Mouse (Mus musculus): Measurements from ENCODE around the gene Med25. TPM values are rescaled to one million over a fixed set of nuclear protein-coding genes. Genes with fewer than 3 reads are reported as not detected.

Med25 gene
- polyA plus RNA-seq, 1 experiment: 249 TPM

DNA sequence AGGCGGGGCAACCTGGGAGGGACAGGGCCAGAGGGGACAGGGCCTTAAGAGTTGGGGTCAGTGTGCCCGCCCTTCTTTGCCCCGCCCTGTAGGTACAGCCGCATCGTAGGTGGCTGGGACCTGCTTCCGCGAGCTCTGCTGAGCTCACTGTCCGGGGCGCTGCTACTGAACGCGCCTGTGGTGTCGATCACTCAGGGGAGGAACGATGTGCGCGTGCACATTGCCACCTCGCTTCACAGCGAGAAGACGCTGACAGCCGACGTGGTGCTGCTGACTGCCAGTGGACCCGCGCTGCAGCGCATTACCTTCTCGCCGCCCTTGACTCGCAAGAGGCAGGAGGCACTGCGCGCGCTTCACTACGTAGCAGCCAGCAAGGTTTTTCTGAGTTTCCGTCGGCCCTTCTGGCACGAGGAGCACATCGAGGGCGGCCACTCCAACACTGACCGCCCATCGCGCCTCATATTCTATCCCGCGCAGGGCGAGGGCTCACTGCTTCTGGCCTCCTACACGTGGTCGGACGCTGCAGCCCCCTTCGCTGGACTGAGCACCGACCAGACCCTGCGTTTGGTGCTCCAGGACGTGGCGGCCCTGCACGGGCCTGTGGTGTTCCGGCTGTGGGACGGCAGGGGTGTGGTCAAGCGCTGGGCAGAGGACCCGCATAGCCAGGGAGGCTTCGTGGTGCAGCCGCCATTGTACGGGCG, 52.9 kb downstream of the Med25 start:
- Histone ChIP-seq H3K36me3 (replicated peaks; ENCODE audit: low read length) (peaks cover 100% of the 10 kb centered on the region), H3K27me3 (replicated peaks) (no peaks in the 10 kb centered on the region), H3K4me1 (peaks cover 92% of the 10 kb centered on the region), H3K9me3 (peaks cover 2% of the 10 kb centered on the region; the same call in 1 of the 2 replicates), H3K4me3 (replicated peaks) (peak overlapping the region; percentile 72)
- no peak for TF ChIP-seq FLI1 (IDR thresholded peaks at IDR 0.05; ENCODE audit: low read length)
- TF ChIP-seq GATA1 (IDR thresholded peaks at IDR 0.05; ENCODE audit: borderline replicate concordance, low read length): no peak

DNA sequence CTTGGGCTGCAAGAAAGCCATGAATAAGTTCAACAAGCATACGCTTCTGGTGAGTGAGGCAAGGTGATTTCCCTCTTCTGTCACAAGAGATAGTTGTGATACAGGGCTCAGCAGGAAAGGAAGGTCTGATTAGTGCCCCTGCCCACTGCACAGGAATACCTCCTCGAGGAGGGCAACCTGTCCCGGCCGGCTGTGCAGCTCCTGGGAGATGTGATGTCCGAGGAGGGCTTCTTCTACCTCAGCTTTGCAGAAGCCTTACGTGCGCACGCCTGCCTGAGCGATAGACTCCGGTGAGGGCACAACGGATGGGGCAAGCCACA, 53.4 kb downstream of the Med25 start:
- Histone ChIP-seq H3K36me3 (replicated peaks; ENCODE audit: low read length) (peaks cover 100% of the 10 kb centered on the region), H3K9me3 (peaks cover 2% of the 10 kb centered on the region; the same call in 1 of the 2 replicates), H3K4me1 (peaks cover 94% of the 10 kb centered on the region), H3K4me3 (replicated peaks) (peak overlapping the region; percentile 72), H3K27me3 (replicated peaks) (no peaks in the 10 kb centered on the region)
- no peak for TF ChIP-seq FLI1 (IDR thresholded peaks at IDR 0.05; ENCODE audit: low read length)
- no peak for TF ChIP-seq GATA1 (IDR thresholded peaks at IDR 0.05; ENCODE audit: borderline replicate concordance, low read length)

DNA sequence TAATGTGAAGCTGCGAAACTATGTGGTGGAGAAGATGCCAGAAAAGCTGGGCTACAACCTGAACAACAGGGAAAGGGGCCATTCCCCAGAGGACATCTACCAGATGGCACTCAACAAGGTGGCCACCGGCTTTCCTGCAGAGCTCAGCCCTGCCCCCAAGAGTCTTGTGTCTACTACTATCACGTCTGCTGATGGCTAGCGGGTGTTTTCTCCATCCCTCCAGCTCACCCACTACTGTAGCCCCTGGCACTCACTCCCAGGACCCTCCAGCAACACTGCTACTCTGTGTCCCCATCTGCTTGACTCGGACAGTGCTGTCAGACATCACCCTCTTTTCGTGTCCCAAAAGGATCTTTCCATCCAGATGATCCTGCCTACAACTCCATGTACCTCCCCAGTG, 54.4 kb downstream of the Med25 start:
- Histone ChIP-seq H3K4me3 (replicated peaks) (no peak overlapping the region), H3K4me1 (peaks cover 91% of the 10 kb centered on the region), H3K27me3 (replicated peaks) (no peaks in the 10 kb centered on the region), H3K36me3 (replicated peaks; ENCODE audit: low read length) (peaks cover 96% of the 10 kb centered on the region), H3K9me3 (peaks cover 2% of the 10 kb centered on the region; the same call in 1 of the 2 replicates)
- no peak for TF ChIP-seq GATA1 (IDR thresholded peaks at IDR 0.05; ENCODE audit: borderline replicate concordance, low read length)
- TF ChIP-seq FLI1 (IDR thresholded peaks at IDR 0.05; ENCODE audit: low read length): no peak

DNA sequence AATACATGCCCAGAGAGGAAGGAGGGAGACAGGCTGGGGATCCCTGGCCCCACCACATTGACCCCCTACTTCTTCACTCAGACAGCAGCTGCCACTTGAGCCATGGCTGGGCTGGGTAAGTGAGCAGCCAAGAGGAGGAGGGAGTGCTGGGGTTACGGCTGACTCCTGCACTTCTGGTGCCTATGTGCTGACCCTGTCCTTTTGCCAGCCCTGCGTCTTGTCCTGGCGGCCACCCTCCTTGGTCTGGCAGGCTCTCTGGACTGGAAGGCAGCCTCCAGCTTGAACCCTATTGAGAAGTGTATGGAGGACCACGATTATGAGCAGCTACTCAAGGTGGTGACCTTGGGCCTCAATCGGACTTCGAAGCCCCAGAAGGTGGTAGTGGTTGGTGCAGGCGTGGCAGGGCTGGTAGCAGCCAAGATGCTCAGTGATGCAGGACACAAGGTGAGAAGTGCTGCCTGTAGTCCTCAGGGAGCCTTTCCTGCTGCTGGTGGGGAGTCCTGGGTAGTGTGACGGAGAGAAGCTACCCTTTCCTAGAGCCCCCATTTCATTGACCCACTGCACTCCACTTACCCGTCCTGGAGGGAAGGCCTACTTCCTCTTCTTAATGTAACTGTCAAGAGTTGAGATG, 56.0 kb downstream of the Med25 start:
- peaks cover 96% of the 10 kb centered on the region for H3K36me3 ChIP-seq (replicated peaks; ENCODE audit: low read length)

DNA sequence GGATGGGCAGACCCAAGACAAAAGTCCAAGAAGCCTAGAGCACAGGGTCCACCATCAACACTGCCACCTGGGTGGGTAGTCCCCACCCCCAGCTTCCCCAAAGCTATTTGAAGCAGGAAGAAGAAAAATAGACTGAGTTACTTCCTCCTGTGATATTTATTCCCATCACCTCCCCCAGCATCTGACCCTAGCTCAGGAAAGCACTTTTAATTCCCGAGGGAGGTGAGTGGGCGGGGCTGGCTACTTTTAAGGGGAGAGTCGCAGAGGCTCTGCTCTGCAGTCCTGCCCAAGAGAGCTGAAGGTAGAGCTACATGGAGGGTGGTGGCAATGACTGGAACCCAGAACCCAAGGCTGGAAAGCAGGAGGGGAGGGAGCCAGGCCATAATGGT, 56.5 kb downstream of the Med25 start:
- no peak for TF ChIP-seq GATA1 (IDR thresholded peaks at IDR 0.05; ENCODE audit: borderline replicate concordance, low read length)
- no peak for TF ChIP-seq FLI1 (IDR thresholded peaks at IDR 0.05; ENCODE audit: low read length)
- Histone ChIP-seq H3K4me3 (replicated peaks) (peak overlapping the region; percentile 19), H3K36me3 (replicated peaks; ENCODE audit: low read length) (peaks cover 96% of the 10 kb centered on the region), H3K9me3 (peaks cover 2% of the 10 kb centered on the region; the same call in 1 of the 2 replicates), H3K4me1 (peaks cover 89% of the 10 kb centered on the region), H3K27me3 (replicated peaks) (no peaks in the 10 kb centered on the region)

More for the DNA sequence above, 56.0 kb downstream of the Med25 start:
- no peaks in the 10 kb centered on the region for H3K27me3 ChIP-seq (replicated peaks)
- TF ChIP-seq FLI1 (IDR thresholded peaks at IDR 0.05; ENCODE audit: low read length): no peak
- TF ChIP-seq GATA1 (IDR thresholded peaks at IDR 0.05; ENCODE audit: borderline replicate concordance, low read length): no peak
- peaks cover 2% of the 10 kb centered on the region; the same call in 1 of the 2 replicates for H3K9me3 ChIP-seq
- H3K4me1 ChIP-seq: peaks cover 86% of the 10 kb centered on the region
- peak overlapping the region; percentile 42 for H3K4me3 ChIP-seq (replicated peaks)

DNA sequence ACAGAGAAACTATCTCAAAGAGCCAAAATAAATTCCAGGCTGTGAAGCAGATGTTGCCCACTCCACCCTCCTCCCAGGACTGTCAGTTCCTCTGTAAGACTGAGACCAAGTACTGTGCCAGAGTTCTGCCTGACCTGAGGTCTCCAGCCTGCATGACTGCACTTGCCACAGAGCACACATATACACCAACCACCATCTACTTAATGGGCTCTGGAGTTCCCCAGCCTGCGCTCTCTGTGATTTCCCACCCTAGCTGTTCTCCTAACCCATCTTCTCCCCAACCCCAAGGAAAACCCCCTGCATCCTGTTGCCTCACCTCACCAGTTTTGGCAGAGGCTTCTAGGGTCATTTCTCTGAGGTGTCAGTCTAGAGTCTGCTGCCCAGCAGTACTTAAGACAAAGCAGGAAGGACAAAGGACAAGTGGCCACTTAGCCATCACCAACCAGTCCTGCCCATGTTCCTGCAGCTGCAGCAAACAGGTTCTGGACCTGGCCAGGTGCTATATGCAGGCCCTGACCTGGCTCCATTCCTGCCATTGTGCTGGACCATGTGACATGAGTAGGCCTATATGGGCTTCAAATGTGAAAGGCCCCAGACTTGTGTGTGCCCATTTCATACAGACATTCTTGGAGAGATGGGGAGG, 57.0 kb downstream of the Med25 start:
- TF ChIP-seq FLI1 (IDR thresholded peaks at IDR 0.05; ENCODE audit: low read length) (no peak), GATA1 (IDR thresholded peaks at IDR 0.05; ENCODE audit: borderline replicate concordance, low read length) (no peak)
- peaks cover 2% of the 10 kb centered on the region; the same call in 1 of the 2 replicates for H3K9me3 ChIP-seq
- H3K27me3 ChIP-seq (replicated peaks): no peaks in the 10 kb centered on the region
- H3K4me3 ChIP-seq (replicated peaks): peak overlapping the region; percentile 59
- peaks cover 96% of the 10 kb centered on the region for H3K36me3 ChIP-seq (replicated peaks; ENCODE audit: low read length)
- H3K4me1 ChIP-seq: peaks cover 89% of the 10 kb centered on the region

DNA sequence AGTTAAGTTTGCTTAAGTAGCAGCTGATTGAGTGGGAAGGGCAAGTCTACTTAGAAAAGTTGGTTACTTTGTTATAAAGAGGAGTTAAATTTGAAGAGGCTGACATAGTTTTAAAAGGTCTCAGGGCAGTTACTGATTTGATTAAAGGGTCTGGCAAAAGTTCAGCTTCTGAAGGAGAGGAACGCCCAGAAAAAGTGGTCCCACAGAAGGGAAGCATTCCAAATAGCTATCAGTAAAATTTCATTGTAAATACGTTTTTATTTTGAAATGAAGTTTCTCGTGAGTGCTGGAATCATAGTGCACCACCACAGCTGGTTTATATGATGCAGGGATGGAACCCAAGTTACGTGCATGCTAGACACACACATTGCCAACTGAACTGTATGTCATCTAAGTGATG, 59.7 kb downstream of the Med25 start:
- TF ChIP-seq GATA1 (IDR thresholded peaks at IDR 0.05; ENCODE audit: borderline replicate concordance, low read length) (no peak), FLI1 (IDR thresholded peaks at IDR 0.05; ENCODE audit: low read length) (no peak)
- H3K4me3 ChIP-seq (replicated peaks): no peak overlapping the region
- no peaks in the 10 kb centered on the region for H3K9me3 ChIP-seq
- H3K36me3 ChIP-seq (replicated peaks; ENCODE audit: low read length): peaks cover 96% of the 10 kb centered on the region
- H3K4me1 ChIP-seq: peaks cover 89% of the 10 kb centered on the region
- no peaks in the 10 kb centered on the region for H3K27me3 ChIP-seq (replicated peaks)

DNA sequence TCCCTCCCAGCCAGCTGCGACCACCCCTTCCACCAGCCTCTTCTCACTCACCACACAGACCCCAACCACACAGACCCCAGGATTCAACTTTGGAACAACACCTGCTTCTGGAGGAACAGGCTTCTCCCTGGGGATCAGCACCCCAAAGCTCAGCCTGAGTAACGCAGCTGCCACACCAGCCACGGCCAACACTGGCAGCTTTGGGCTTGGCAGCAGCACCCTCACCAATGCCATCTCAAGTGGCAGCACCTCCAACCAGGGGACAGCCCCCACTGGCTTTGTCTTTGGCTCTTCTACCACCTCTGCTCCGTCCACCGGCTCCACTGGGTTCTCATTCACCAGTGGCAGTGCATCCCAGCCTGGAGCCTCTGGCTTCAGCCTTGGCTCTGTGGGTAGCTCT, 63.8 kb downstream of the Med25 start:
- Histone ChIP-seq H3K4me3 (replicated peaks) (no peak overlapping the region), H3K4me1 (peaks cover 91% of the 10 kb centered on the region), H3K9me3 (no peaks in the 10 kb centered on the region), H3K36me3 (replicated peaks; ENCODE audit: low read length) (peaks cover 90% of the 10 kb centered on the region), H3K27me3 (replicated peaks) (no peaks in the 10 kb centered on the region)
- TF ChIP-seq FLI1 (IDR thresholded peaks at IDR 0.05; ENCODE audit: low read length) (no peak), GATA1 (IDR thresholded peaks at IDR 0.05; ENCODE audit: borderline replicate concordance, low read length) (no peak)

DNA sequence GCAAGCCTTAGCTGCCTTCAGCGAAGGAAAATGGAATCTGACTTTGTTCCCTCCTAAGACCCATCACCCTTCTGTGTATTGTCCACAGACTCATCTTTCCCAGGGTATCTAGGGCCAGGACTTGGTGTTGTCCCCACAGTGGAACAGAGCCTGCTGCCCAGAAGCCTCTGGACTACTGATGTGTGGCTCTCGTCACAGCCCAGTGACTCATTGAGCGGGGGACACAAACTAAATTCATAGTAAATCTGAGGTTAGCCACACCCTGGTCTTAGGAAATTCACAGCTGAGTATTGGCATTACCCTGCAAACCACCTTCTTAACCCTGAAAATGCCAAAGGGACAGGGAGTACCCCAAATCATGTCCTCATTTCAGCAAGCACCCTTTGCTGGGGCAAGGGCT, 65.7 kb downstream of the Med25 start:
- peaks cover 95% of the 10 kb centered on the region for H3K4me1 ChIP-seq

More for the DNA sequence above, 65.7 kb downstream of the Med25 start:
- Histone ChIP-seq H3K9me3 (no peaks in the 10 kb centered on the region), H3K36me3 (replicated peaks; ENCODE audit: low read length) (peaks cover 89% of the 10 kb centered on the region), H3K4me3 (replicated peaks) (no peak overlapping the region), H3K27me3 (replicated peaks) (no peaks in the 10 kb centered on the region)
- TF ChIP-seq GATA1 (IDR thresholded peaks at IDR 0.05; ENCODE audit: borderline replicate concordance, low read length) (no peak), FLI1 (IDR thresholded peaks at IDR 0.05; ENCODE audit: low read length) (no peak)

Other genes starting within 250 kb of the Med25 start
- gene Myh14, start 221.9 kb downstream of the Med25 start, polyA plus RNA-seq (2012; ENCODE audit: insufficient read depth, low replicate concordance): 0.02 TPM in 1 of 2 replicates, not detected in the other
- gene Izumo2, start 184.0 kb downstream of the Med25 start, polyA plus RNA-seq (2012; ENCODE audit: insufficient read depth, low replicate concordance): not detected in 2 replicates
- gene Vrk3, start 144.3 kb downstream of the Med25 start, polyA plus RNA-seq (2012; ENCODE audit: insufficient read depth, low replicate concordance): 63.8 and 68.6 TPM in 2 replicates
- 0.12 TPM in 1 of 2 replicates, not detected in the other for gene Zfp473, start 141.7 kb downstream of the Med25 start, polyA plus RNA-seq (2012; ENCODE audit: insufficient read depth, low replicate concordance)
- gene Nup62, start 76.6 kb downstream of the Med25 start, polyA plus RNA-seq (2012; ENCODE audit: insufficient read depth, low replicate concordance): 59.4 and 135 TPM in 2 replicates
- 3.0 and 3.6 TPM in 2 replicates for gene Il4i1, start 76.3 kb downstream of the Med25 start, polyA plus RNA-seq (2012; ENCODE audit: insufficient read depth, low replicate concordance)
- 279 and 321 TPM in 2 replicates for gene Atf5, start 76.1 kb downstream of the Med25 start, polyA plus RNA-seq (2012; ENCODE audit: insufficient read depth, low replicate concordance)
- 372 and 2,506 TPM in 2 replicates for gene Akt1s1, start 43.7 kb downstream of the Med25 start, polyA plus RNA-seq (2012; ENCODE audit: insufficient read depth, low replicate concordance)
- 44.5 TPM in 2 replicates for gene Tbc1d17, start 43.6 kb downstream of the Med25 start, polyA plus RNA-seq (2012; ENCODE audit: insufficient read depth, low replicate concordance)
- 30.0 and 36.4 TPM in 2 replicates for gene Pnkp, start 35.6 kb downstream of the Med25 start, polyA plus RNA-seq (2012; ENCODE audit: insufficient read depth, low replicate concordance)
- 191 and 368 TPM in 2 replicates for gene Ptov1, start 22.9 kb downstream of the Med25 start, polyA plus RNA-seq (2012; ENCODE audit: insufficient read depth, low replicate concordance)
- 69.9 and 126 TPM in 2 replicates for gene Fuz, start 3.4 kb upstream of the Med25 start, polyA plus RNA-seq (2012; ENCODE audit: insufficient read depth, low replicate concordance)
- 137 and 235 TPM in 2 replicates for gene Ap2a1, start 36.8 kb upstream of the Med25 start, polyA plus RNA-seq (2012; ENCODE audit: insufficient read depth, low replicate concordance)
- gene Tsks, start 50.5 kb upstream of the Med25 start, polyA plus RNA-seq (2012; ENCODE audit: insufficient read depth, low replicate concordance): 0.62 TPM in 1 of 2 replicates, not detected in the other
- 0.82 TPM in 1 of 2 replicates, not detected in the other for gene Cpt1c, start 82.1 kb upstream of the Med25 start, polyA plus RNA-seq (2012; ENCODE audit: insufficient read depth, low replicate concordance)
- 7.0 and 74.9 TPM in 2 replicates for gene Prmt1, start 93.9 kb upstream of the Med25 start, polyA plus RNA-seq (2012; ENCODE audit: insufficient read depth, low replicate concordance)
- gene Irf3, start 104.9 kb upstream of the Med25 start, polyA plus RNA-seq (2012; ENCODE audit: insufficient read depth, low replicate concordance): 44.2 and 87.0 TPM in 2 replicates
- gene Bcl2l12, start 106.0 kb upstream of the Med25 start, polyA plus RNA-seq (2012; ENCODE audit: insufficient read depth, low replicate concordance): 44.7 and 73.7 TPM in 2 replicates
- gene Scaf1, start 123.7 kb upstream of the Med25 start, polyA plus RNA-seq (2012; ENCODE audit: insufficient read depth, low replicate concordance): 219 and 387 TPM in 2 replicates
- gene Rras, start 125.2 kb upstream of the Med25 start, polyA plus RNA-seq (2012; ENCODE audit: insufficient read depth, low replicate concordance): 26.5 and 83.1 TPM in 2 replicates
- gene Prr12, start 160.2 kb upstream of the Med25 start, polyA plus RNA-seq (2012; ENCODE audit: insufficient read depth, low replicate concordance): 63.6 and 73.6 TPM in 2 replicates
- gene Nosip, start 169.7 kb upstream of the Med25 start, polyA plus RNA-seq (2012; ENCODE audit: insufficient read depth, low replicate concordance): 150 and 186 TPM in 2 replicates
- 91.5 and 106 TPM in 2 replicates for gene Prrg2, start 170.0 kb upstream of the Med25 start, polyA plus RNA-seq (2012; ENCODE audit: insufficient read depth, low replicate concordance)
- 1.7 TPM in 1 of 2 replicates, not detected in the other for gene Rcn3, start 199.5 kb upstream of the Med25 start, polyA plus RNA-seq (2012; ENCODE audit: insufficient read depth, low replicate concordance)
- gene Fcgrt, start 211.1 kb upstream of the Med25 start, polyA plus RNA-seq (2012; ENCODE audit: insufficient read depth, low replicate concordance): 28.9 and 70.0 TPM in 2 replicates
- gene Rps11, start 231.7 kb upstream of the Med25 start, polyA plus RNA-seq (2012; ENCODE audit: insufficient read depth, low replicate concordance): 39.7 and 217 TPM in 2 replicates
- gene Rpl13a, start 236.0 kb upstream of the Med25 start, polyA plus RNA-seq (2012; ENCODE audit: insufficient read depth, low replicate concordance): 3,981 and 5,869 TPM in 2 replicates
- 2.1 and 9.4 TPM in 2 replicates for gene Gm45713, start 243.5 kb upstream of the Med25 start, polyA plus RNA-seq (2012; ENCODE audit: insufficient read depth, low replicate concordance)
- 78.6 and 81.1 TPM in 2 replicates for gene Flt3l, start 243.7 kb upstream of the Med25 start, polyA plus RNA-seq (2012; ENCODE audit: insufficient read depth, low replicate concordance)